Mouse (Mus musculus) yolk sac, embryonic 10.5 days (tissue): ENCODE results near the gene Pax6.

Experiments
- DNase-seq: peaks from one replicate; pipeline ENCODE4 v3.0.0-alpha.2; 2017; ENCODE audit warnings: low spot score

The Pax6 gene

GRCm38 (mm10) chr2:105746896-105747295, 78.2 kb downstream of the Pax6 start:
- DNase-seq, result no peak
